Mouse (Mus musculus) cerebellum, adult 2 months (tissue): ENCODE data around the gene Scyl2.

Experiments
- CTCF ChIP-seq: fragments of 200-500 bp; IDR thresholded peaks from 2 replicates; pipeline ENCODE4 v1.5.1; 2011; ENCODE audit warnings: low read depth, mild to moderate bottlenecking, control low read depth, low read length, moderate library complexity, borderline replicate concordance; ENCODE audit not compliant: insufficient read depth
- POLR2A ChIP-seq: fragments of 200-500 bp; IDR thresholded peaks from 2 replicates; pipeline ENCODE4 v1.6.1; 2011; ENCODE audit warnings: low read length, control low read depth, borderline replicate concordance; ENCODE audit not compliant: insufficient read depth

- TF ChIP-seq POLR2A (peak; percentile 81; the same call in 1 of the 2 replicates), CTCF (no peak)
Measured at GRCm38 (mm10) chr10:89686139-89686808, at the start of gene Scyl2.
